Mouse (Mus musculus): ENCODE measurements around the gene Adamts2. TPM values are rescaled to one million over a fixed set of nuclear protein-coding genes. Genes with fewer than 3 reads are reported as not detected.
A peak's percentile ranks its signal among the peaks of the same experiment; 100 is the strongest.

The Adamts2 gene
- polyA plus RNA-seq, 1 experiment from 2014 or later = 10.2 TPM

DNA sequence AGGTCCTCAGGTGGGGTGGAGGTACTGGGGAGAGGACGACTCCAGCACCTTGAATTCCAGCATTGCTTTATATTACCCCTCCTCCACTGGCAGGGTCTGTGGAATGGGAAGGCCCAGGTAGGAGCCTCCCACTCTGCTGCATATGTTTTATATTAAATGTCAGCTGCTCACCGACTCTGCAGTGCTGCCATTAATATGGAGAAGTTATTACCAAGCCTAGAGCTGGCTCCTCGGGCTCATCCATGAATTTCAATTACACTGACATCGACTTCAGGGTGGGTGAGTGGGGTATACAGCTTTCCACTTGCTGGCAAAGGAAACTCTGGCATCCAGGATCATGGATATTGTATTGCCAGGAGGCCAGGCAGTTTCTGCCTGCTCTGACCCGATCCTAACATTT is 9.3 kb downstream of the Adamts2 start:
- Histone ChIP-seq H3K27me3 (replicated peaks; ENCODE audit: control insufficient read depth, insufficient read depth, low read length) (no peaks in the 10 kb centered on the region), H3K27ac (ENCODE audit: low read depth) (no peak overlapping the region), H3K4me3 (ENCODE audit: low read depth, low read length) (no peak overlapping the region), H3K4me2 (ENCODE audit: low read length) (no peak overlapping the region), H3K36me3 (ENCODE audit: control insufficient read depth, insufficient read depth, low read length) (no peaks in the 10 kb centered on the region), H3K4me1 (replicated peaks; ENCODE audit: control insufficient read depth, insufficient read depth, low read length) (no peaks in the 10 kb centered on the region), H3K9me3 (ENCODE audit: control insufficient read depth, low read length) (no peaks in the 10 kb centered on the region), H3K9ac (ENCODE audit: low read length) (no peak overlapping the region)
- DNase-seq (ENCODE audit: low spot score) (no peak), ATAC-seq (replicated peaks; ENCODE audit: low FRiP score, low TSS enrichment, low read depth) (no peak)
- 51% methylated on average over 5 of the region's 5 CpGs for WGBS

DNA sequence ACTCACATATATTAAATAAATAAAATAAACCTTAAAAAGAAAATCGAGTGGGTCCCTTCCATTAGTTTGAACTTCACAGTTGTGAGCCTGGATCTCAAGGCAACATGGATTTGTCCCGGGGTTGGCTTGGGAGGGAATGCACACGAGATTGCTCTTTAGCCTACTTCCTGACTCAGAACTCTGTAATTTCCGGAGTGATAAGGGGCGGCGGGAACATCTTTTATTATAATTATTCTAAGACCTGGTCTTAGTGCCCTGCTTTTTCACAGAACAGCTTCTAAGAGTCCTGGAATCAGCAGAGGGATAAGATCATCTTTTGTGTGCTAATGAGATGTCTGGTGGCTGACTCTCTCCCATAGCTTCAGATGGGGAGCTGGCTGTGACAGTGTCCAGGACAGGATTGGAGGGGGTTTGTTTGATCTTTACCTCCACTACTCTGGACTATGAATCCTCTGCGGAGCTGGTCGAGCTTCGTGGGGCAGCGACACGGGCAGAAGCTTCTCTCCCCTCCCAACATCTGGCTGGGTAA is 15.2 kb downstream of the Adamts2 start:
- H3K4me3 ChIP-seq (ENCODE audit: low read depth, low read length) = no peak overlapping the region
- no peak overlapping the region for H3K9ac ChIP-seq (ENCODE audit: low read length)
- peaks cover 15% of the 10 kb centered on the region for H3K4me1 ChIP-seq (replicated peaks; ENCODE audit: control insufficient read depth, insufficient read depth, low read length)
- no peaks in the 10 kb centered on the region for H3K9me3 ChIP-seq (ENCODE audit: control insufficient read depth, low read length)
- no peak overlapping the region for H3K27ac ChIP-seq (ENCODE audit: low read depth)
- ATAC-seq (replicated peaks; ENCODE audit: low FRiP score, low TSS enrichment, low read depth) = no peak
- DNase-seq (ENCODE audit: low spot score) = no peak
- H3K4me2 ChIP-seq (ENCODE audit: low read length) = no peak overlapping the region
- 61% methylated on average over 11 of the region's 11 CpGs for WGBS
- no peaks in the 10 kb centered on the region for H3K27me3 ChIP-seq (replicated peaks; ENCODE audit: control insufficient read depth, insufficient read depth, low read length)
- no peaks in the 10 kb centered on the region for H3K36me3 ChIP-seq (ENCODE audit: control insufficient read depth, insufficient read depth, low read length)

DNA sequence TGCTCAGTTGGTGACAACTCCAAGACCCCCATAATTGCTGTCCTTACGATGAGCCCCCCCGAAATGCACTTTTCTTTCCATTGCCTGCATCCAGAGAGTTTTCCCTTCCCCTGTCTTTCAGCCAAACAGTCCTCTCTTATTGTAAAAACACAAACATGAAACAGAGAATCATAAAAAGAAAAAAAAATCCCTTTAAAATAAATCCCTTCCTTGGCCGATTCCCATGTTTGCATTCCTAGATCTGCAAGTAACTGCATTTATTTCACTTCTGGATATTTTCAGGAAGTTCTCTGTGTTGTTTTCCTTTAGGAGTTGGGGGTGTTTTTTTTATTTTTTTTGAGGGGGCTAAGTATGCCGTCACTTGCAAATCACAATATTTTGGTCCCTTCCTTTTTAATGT is 19.0 kb downstream of the Adamts2 start:
- no peak for DNase-seq (ENCODE audit: low spot score)
- Histone ChIP-seq H3K4me2 (ENCODE audit: low read length) (no peak overlapping the region), H3K9me3 (ENCODE audit: control insufficient read depth, low read length) (no peaks in the 10 kb centered on the region), H3K4me1 (replicated peaks; ENCODE audit: control insufficient read depth, insufficient read depth, low read length) (peaks cover 36% of the 10 kb centered on the region), H3K4me3 (ENCODE audit: low read depth, low read length) (no peak overlapping the region), H3K36me3 (ENCODE audit: control insufficient read depth, insufficient read depth, low read length) (no peaks in the 10 kb centered on the region), H3K27me3 (replicated peaks; ENCODE audit: control insufficient read depth, insufficient read depth, low read length) (no peaks in the 10 kb centered on the region), H3K9ac (ENCODE audit: low read length) (no peak overlapping the region), H3K27ac (ENCODE audit: low read depth) (peak overlapping the region; percentile 65; the same call in 1 of the 2 replicates)
- ATAC-seq (replicated peaks; ENCODE audit: low FRiP score, low TSS enrichment, low read depth) = no peak
- 62% methylated on average over 4 of the region's 4 CpGs for WGBS

DNA sequence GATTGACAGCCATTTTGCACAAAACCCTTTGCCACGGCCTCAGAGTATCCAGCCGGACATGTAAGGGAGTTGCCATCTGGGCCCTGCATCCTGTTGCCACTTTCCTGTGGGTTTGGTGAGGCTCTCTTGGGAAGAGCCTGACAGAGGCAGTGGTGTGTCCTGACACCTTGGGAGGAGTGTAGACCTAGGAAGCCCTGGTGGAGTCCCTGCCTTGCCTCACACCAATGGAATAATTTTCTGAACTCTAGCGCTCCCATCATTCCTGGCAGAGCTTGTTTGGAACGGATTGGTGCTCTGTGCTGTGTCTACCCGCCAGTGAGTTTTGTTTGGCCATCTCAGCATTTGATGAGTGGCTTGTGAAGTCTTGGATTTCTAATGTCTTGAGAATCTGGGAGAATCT is 19.5 kb downstream of the Adamts2 start:
- no peak for ATAC-seq (replicated peaks; ENCODE audit: low FRiP score, low TSS enrichment, low read depth)
- H3K4me1 ChIP-seq (replicated peaks; ENCODE audit: control insufficient read depth, insufficient read depth, low read length) = peaks cover 36% of the 10 kb centered on the region
- H3K36me3 ChIP-seq (ENCODE audit: control insufficient read depth, insufficient read depth, low read length) = no peaks in the 10 kb centered on the region
- no peaks in the 10 kb centered on the region for H3K9me3 ChIP-seq (ENCODE audit: control insufficient read depth, low read length)
- no peaks in the 10 kb centered on the region for H3K27me3 ChIP-seq (replicated peaks; ENCODE audit: control insufficient read depth, insufficient read depth, low read length)
- H3K9ac ChIP-seq (ENCODE audit: low read length) = no peak overlapping the region
- peak overlapping the region; percentile 65 for H3K27ac ChIP-seq (ENCODE audit: low read depth)
- peak overlapping the region; percentile 38; the same call in 1 of the 2 replicates for H3K4me2 ChIP-seq (ENCODE audit: low read length)
- 53% methylated on average over 5 of the region's 5 CpGs for WGBS
- no peak overlapping the region for H3K4me3 ChIP-seq (ENCODE audit: low read depth, low read length)
- no peak for DNase-seq (ENCODE audit: low spot score)

DNA sequence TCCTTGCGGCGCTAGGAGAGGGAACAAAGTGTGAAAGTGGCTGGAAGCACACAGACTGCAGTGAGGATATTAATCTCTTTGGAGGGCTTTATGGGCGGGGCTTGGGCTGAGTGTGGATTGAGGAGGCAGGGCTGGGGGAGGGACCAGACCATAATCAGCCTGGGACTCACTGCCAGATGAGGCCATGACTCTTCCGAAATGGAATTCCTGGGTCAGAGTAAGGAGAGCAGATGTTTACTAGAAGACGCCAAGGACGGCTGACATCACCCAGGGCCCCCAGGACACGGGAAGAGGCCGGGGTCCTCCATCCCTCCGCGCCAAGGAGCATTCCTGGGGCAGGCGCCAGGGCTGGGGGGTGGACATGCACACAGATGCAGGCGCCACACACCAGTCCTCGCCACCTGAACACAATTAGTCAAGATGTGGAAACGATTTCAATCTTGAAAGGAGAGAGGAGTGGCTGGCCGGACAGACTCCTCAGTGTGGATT is 20.4 kb downstream of the Adamts2 start:
- 21% methylated on average over 15 of the region's 15 CpGs for WGBS
- H3K36me3 ChIP-seq (ENCODE audit: control insufficient read depth, insufficient read depth, low read length) = no peaks in the 10 kb centered on the region

DNA sequence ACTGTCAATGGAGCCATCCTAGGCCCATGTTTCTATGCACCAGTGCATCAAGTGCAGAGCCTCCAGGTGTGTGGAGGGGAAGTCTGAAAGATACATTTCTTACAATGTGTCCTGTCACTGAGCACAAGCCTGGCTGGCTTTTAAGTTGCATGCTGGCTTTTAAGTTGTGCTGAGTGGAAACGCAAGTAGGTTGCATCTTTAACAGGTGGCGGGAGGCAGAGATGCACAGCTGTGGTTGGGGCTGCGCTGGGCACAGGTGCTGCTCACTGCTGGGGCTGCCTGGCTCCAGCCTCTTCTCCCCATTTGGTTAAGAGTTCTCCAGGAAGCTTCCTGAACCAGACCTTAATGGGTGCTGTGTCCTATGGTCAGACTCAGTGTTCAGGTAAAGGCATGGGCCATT is 21.9 kb downstream of the Adamts2 start:
- Histone ChIP-seq H3K36me3 (ENCODE audit: control insufficient read depth, insufficient read depth, low read length) (no peaks in the 10 kb centered on the region), H3K9ac (ENCODE audit: low read length) (no peak overlapping the region)
- WGBS = 91% methylated on average over 3 of the region's 3 CpGs

More for the DNA sequence above, 20.4 kb downstream of the Adamts2 start:
- ATAC-seq (replicated peaks; ENCODE audit: low FRiP score, low TSS enrichment, low read depth) (peak; percentile 78), DNase-seq (ENCODE audit: low spot score) (peak; percentile 67)
- H3K27ac ChIP-seq (ENCODE audit: low read depth) = peak overlapping the region; percentile 65
- no peaks in the 10 kb centered on the region for H3K9me3 ChIP-seq (ENCODE audit: control insufficient read depth, low read length)
- H3K4me3 ChIP-seq (ENCODE audit: low read depth, low read length) = no peak overlapping the region
- H3K4me2 ChIP-seq (ENCODE audit: low read length) = peak overlapping the region; percentile 38
- no peaks in the 10 kb centered on the region for H3K27me3 ChIP-seq (replicated peaks; ENCODE audit: control insufficient read depth, insufficient read depth, low read length)
- no peak overlapping the region for H3K9ac ChIP-seq (ENCODE audit: low read length)
- peaks cover 36% of the 10 kb centered on the region for H3K4me1 ChIP-seq (replicated peaks; ENCODE audit: control insufficient read depth, insufficient read depth, low read length)

DNA sequence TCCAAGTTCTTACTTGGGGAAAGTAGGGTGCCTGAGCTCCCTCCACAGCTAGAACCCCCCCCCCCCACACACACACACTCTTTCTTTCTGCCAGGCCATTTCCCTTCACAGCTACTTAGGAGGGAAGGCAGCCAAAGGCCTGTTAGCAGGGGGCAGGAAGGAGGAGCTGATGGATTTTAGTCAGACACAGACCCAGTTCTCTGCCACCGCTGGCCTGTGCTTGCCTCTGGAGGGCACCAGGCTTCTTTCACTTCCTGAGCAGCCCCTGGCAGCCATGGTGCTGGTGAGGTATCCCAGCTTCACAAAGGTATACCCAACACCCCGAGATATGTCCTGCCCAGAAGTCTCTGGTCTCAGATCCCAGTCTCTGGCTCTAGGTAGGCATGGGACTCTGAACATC is 22.4 kb downstream of the Adamts2 start:
- H3K4me3 ChIP-seq (ENCODE audit: low read depth, low read length) = no peak overlapping the region
- H3K4me2 ChIP-seq (ENCODE audit: low read length) = no peak overlapping the region
- ATAC-seq (replicated peaks; ENCODE audit: low FRiP score, low TSS enrichment, low read depth) (no peak), DNase-seq (ENCODE audit: low spot score) (no peak)
- H3K4me1 ChIP-seq (replicated peaks; ENCODE audit: control insufficient read depth, insufficient read depth, low read length) = peaks cover 36% of the 10 kb centered on the region
- no peak overlapping the region for H3K9ac ChIP-seq (ENCODE audit: low read length)
- 57% methylated on average over 2 of the region's 2 CpGs for WGBS
- no peak overlapping the region for H3K27ac ChIP-seq (ENCODE audit: low read depth)
- H3K27me3 ChIP-seq (replicated peaks; ENCODE audit: control insufficient read depth, insufficient read depth, low read length) = no peaks in the 10 kb centered on the region
- no peaks in the 10 kb centered on the region for H3K9me3 ChIP-seq (ENCODE audit: control insufficient read depth, low read length)
- H3K36me3 ChIP-seq (ENCODE audit: control insufficient read depth, insufficient read depth, low read length) = no peaks in the 10 kb centered on the region

More for the DNA sequence above, 21.9 kb downstream of the Adamts2 start:
- no peak overlapping the region for H3K4me3 ChIP-seq (ENCODE audit: low read depth, low read length)
- H3K9me3 ChIP-seq (ENCODE audit: control insufficient read depth, low read length) = no peaks in the 10 kb centered on the region
- H3K27ac ChIP-seq (ENCODE audit: low read depth) = no peak overlapping the region
- no peaks in the 10 kb centered on the region for H3K27me3 ChIP-seq (replicated peaks; ENCODE audit: control insufficient read depth, insufficient read depth, low read length)
- no peak for ATAC-seq (replicated peaks; ENCODE audit: low FRiP score, low TSS enrichment, low read depth)
- H3K4me2 ChIP-seq (ENCODE audit: low read length) = no peak overlapping the region
- no peak for DNase-seq (ENCODE audit: low spot score)
- H3K4me1 ChIP-seq (replicated peaks; ENCODE audit: control insufficient read depth, insufficient read depth, low read length) = peaks cover 36% of the 10 kb centered on the region

DNA sequence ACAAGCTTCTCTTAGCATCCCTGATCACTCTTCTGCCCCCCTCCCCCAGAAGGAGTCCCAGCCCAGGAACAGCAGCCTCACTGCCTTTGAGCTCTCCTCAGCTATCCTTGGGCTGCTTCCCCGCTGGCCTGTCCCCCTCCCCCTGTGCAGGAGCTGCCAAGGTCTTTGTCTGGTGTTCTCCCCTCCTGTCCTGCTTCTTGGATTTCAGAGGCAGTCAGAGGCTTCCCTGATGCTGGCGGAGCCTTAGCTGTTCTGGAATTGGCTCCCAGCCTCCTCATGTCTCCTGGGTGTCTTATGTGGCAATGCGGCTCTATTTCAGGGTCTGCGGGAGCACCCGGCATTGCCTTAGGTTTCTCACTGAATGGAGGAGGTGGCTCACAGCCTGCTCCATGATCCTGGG is 22.8 kb downstream of the Adamts2 start:
- no peak overlapping the region for H3K4me2 ChIP-seq (ENCODE audit: low read length)
- no peak overlapping the region for H3K9ac ChIP-seq (ENCODE audit: low read length)
- no peak overlapping the region for H3K4me3 ChIP-seq (ENCODE audit: low read depth, low read length)
- DNase-seq (ENCODE audit: low spot score) = no peak
- 72% methylated on average over 5 of the region's 5 CpGs for WGBS
- peaks cover 36% of the 10 kb centered on the region for H3K4me1 ChIP-seq (replicated peaks; ENCODE audit: control insufficient read depth, insufficient read depth, low read length)
- no peak overlapping the region for H3K27ac ChIP-seq (ENCODE audit: low read depth)
- no peaks in the 10 kb centered on the region for H3K9me3 ChIP-seq (ENCODE audit: control insufficient read depth, low read length)
- no peaks in the 10 kb centered on the region for H3K27me3 ChIP-seq (replicated peaks; ENCODE audit: control insufficient read depth, insufficient read depth, low read length)
- no peak for ATAC-seq (replicated peaks; ENCODE audit: low FRiP score, low TSS enrichment, low read depth)
- no peaks in the 10 kb centered on the region for H3K36me3 ChIP-seq (ENCODE audit: control insufficient read depth, insufficient read depth, low read length)

DNA sequence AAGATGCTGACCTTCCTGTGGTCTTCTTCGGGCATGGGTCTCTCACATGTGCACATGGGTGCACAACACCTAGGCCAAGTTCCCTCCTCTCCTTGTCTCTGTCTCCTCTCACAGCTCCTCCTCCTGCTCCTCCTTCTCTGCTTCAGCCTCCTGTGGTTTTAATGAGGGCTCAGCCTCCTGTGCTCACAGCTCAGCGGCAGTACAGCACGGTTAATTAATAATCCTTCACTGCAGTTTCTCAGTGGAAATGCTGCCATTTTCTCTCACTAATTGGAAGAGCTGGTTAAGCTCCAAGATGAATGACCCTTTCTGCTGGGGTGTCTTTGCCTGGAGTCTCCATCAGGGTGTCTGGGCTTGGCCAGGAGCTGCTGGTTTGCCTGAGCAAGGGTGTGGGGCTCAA is 27.0 kb downstream of the Adamts2 start:
- Histone ChIP-seq H3K27ac (ENCODE audit: low read depth) (no peak overlapping the region), H3K4me3 (ENCODE audit: low read depth, low read length) (no peak overlapping the region), H3K27me3 (replicated peaks; ENCODE audit: control insufficient read depth, insufficient read depth, low read length) (no peaks in the 10 kb centered on the region), H3K4me2 (ENCODE audit: low read length) (no peak overlapping the region), H3K4me1 (replicated peaks; ENCODE audit: control insufficient read depth, insufficient read depth, low read length) (peaks cover 21% of the 10 kb centered on the region), H3K9me3 (ENCODE audit: control insufficient read depth, low read length) (no peaks in the 10 kb centered on the region), H3K36me3 (ENCODE audit: control insufficient read depth, insufficient read depth, low read length) (no peaks in the 10 kb centered on the region), H3K9ac (ENCODE audit: low read length) (no peak overlapping the region)
- DNase-seq (ENCODE audit: low spot score) = no peak
- ATAC-seq (replicated peaks; ENCODE audit: low FRiP score, low TSS enrichment, low read depth) = no peak
- 46% methylated on average over 3 of the region's 3 CpGs for WGBS
